Mouse (Mus musculus): ENCODE results near the gene Ube2m.
"Not testable (repeated sequence)": the region's sequence is repeated elsewhere in the genome, so short reads cannot be mapped to it uniquely, and the experiment has no call there.

Gene Ube2m

DNA sequence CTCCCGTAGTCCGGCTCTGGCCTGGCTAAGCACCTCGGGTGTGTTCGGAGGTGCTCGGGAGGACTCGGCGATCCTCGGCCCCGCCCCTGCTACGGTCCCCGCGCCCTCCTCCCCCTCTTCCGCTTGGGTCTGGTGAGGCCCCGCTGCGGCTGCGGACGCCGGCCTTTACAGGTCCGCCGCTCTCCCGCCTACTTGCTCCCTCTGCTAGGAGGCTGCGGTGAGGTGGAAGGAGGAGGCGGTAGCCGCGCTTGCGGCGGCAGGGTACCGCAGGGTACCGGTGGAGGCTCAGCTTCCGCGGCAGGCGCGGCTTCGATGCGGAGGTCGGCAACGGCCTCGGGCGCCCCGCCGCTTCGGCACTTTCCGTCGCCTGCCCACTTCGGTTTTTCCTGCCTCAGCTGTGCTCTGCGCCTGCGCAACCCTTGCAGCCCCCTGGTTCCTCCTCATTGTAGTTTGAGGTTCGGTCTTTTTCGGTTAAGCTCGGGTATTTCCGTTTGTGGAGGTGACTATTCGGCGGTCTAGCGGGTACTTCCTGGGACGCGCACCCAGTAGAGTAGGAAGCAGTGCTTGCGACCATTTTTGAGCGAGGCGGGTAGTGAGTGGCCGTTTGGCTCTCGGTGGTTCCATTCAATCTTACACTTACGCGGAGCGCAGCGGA, at the start of gene Ube2m:
TSS of gene Ube2m (minus strand) at position 375 of the 655 bp plus-strand sequence.
- DNase-seq (ENCODE audit: low spot score in 2 of 2) = peak; percentile 95 to 99

DNA sequence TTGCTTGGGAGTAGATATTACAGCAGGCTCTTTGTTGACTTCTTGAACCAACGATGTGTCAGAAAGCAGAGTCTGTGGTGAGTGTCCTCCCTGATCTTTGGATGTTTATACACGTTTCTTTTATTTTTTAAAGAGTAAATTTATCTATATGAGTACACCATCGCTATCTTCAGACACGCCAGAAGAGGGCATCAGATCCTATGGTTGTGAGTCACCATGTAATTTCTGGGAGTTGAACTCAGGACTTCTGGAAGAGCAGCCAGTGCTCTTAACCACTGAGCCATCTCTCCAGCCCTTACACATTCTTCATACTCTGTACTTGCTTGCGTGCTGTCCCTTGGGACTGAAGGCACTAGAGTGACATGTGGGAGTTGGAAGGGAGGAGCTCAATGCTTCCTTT, 34.2 kb upstream of the Ube2m start:
- no peak for DNase-seq (ENCODE audit: low spot score in 2 of 2)

DNA sequence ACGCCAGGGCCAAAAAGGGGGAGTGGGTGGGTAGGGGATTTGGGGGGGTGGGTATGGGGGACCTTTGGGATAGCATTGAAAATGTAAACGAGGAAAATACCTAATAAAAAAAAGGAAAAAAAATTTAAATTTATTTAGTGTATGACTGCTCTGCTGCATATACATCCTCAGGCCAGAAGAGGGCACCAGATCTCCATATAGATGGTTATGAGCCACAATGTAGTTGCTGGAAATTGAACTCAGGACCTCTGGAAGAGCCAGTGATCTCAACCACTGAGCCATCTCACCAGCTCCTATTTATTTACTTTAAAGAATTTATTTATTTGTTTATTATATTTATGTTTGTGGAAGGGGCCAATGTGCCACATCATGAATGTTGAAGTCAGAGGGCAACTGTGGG, 25.3 kb upstream of the Ube2m start:
- DNase-seq (ENCODE audit: low spot score in 2 of 2) = not testable (repeated sequence)

DNA sequence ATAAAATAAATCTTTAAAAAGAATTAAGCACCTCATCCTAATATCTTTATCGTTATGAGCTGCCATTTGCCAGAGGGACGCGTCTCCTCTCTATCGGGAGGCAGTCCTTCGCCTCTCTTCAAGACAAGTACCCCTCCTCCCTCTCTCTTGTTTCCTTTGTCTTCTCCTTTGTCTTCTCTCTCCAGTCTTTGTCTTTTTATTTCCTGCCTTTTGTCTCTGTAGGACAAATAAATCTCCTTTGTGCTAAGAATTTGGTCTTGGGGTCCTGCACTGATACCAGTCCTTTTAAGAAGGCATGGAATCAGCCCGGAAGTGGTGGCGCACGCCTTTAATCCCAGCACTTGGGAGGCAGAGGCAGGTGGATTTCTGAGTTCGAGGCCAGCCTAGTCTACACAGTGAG, 21.5 kb upstream of the Ube2m start:
- no peak for DNase-seq (ENCODE audit: low spot score in 2 of 2)

DNA sequence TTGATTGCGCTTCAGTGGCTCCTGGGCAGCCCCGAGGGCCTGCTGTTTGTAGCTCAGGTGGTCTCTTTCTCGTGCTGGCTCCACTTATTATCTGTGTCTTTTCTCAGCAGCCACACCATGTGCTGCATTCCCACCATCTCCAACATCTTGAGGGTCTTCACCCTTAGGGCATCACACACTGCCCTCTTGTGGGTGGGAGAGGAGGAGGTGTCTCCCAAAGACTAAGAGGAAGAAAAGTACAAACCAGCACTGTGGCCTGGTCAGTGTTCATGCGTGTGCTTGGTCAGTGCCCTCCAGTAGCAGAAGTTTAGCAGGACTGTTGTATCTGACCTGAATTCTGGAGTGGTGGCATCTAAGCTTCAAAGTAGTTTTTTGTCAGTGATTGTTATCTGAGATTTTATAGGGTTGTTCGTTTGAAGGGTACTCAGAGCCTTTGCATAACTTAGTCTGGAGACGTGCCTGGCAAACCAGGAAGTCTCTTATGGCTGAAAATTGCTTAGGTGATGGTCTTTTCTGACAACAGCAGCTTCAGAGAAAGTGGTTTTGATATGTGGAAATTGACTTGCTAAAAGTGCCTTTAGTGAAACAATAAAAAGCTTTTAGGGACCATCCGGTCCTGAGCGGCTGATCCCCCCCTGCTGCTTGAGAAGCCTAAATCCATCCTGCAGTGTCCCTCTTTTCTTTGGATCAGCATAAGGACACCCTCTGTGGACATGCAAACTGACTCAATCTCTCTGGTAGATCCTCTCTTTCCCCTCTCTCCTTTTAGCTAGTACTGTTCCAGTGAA, 19.0 kb upstream of the Ube2m start:
- DNase-seq (ENCODE audit: low spot score in 2 of 2) = no peak

DNA sequence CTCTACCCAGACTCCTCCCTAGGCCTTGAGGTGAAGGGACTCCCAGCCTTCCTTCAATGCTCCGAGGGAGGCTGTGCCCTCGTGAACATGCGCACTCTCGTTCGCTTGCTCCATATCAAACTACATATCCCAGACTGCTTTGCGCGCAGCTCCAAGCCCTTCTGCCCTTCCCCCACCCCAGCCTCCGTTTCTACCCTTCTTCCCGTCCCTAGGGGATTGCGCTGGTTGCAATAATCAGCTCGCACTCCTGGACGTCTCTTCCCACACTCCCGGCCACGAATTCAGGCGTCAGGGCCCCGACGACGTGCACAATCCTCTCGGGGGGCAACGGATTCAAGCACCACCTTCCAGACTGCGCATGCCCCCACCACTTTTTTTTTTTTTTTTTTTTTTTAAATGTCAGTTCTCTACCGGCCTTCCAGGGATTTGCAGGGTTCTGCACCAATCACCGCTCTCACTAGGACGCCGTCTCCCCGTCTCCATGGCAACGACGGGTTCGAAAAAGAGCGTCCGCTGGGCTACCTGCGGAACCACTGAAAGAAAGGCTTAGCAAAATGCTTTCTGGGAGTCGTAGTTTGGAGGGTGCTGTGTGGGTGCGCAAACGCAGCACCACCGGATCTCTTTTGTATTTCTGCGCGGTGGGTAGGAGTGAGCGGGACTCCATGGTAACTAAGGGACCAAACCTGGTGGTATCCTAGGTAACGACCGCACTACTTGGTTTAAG, 16.4 kb upstream of the Ube2m start, which contains the start of gene Mzf1:
TSS of gene Mzf1 (minus strand) at position 478 of the 724 bp plus-strand sequence.
- peak; percentile 86 to 90 for DNase-seq (ENCODE audit: low spot score in 2 of 2)

DNA sequence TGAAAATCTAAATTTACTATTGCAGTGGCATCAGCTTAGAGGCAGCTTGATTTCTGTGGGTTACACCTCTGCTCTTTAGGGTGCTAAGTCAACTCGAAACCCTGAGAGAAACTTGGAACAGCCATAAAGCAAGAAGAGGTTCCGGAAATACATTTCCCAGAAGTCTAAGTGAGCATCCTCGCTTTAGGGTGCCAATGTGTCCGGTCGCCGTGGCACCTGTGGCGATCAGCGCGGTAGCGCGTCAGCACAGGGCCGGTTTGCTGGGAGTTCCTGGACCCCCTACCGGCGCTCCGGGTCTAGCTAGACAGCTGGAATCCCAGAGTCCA, 15.8 kb upstream of the Ube2m start:
- DNase-seq (ENCODE audit: low spot score in 2 of 2) = no peak

DNA sequence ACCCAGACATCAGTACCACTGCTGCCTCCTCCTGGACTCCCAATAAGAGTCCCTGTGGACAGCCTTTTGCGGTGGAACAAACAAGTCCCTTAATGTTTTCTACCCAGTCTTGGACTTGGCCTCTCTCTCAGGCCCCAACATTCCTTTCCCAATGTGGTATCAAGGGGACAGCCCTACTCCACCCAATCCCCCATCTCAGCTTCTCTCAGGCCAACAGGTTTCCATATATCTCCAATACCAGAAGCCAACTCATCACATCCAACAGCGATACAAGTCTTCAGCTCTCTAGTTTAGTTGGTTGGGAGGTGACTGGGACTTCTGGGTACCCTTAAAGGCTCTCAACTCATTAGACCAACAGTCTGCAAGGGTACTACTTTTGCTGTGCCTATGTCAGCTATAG, 15.4 kb upstream of the Ube2m start:
- DNase-seq (ENCODE audit: low spot score in 2 of 2) = no peak

DNA sequence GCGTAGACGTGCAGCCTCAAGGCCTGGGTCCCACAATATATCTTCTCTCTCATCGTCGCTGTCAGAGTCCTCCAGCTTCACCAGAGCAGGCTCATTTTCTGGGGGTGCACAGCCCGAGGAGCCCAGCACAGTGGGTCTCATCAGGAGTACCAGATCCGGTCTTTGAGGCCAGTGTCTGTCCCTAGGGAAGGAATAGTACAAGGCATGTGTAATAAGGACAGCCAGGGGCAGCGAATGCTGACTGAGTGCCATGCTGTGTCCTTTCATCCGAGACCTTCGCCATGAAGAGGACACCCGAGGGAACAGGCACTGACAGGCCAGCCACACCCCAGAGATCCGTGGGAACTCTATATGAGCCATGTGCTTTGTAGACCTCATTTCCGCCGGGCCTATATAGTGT, 14.9 kb upstream of the Ube2m start:
- no peak for DNase-seq (ENCODE audit: low spot score in 2 of 2)

DNA sequence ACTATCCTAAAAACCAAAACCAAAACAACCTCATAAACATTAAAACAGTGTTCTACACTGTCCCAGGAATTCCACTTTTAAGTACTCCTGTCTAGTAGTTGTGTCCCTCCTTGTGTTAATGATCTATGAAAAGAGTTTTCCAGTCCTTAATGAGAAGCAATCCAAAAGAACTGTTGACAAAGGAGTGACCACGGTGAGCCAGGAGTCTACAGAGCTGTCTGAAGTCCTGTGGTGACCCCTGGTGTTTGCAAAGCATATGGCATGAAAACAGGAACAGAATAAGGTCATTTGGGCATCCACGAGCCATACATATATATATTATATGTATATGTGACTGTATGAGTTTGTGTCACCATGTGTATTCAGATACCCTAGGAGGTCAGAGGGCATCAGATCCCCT, 8.0 kb upstream of the Ube2m start:
- DNase-seq (ENCODE audit: low spot score in 2 of 2) = no peak

DNA sequence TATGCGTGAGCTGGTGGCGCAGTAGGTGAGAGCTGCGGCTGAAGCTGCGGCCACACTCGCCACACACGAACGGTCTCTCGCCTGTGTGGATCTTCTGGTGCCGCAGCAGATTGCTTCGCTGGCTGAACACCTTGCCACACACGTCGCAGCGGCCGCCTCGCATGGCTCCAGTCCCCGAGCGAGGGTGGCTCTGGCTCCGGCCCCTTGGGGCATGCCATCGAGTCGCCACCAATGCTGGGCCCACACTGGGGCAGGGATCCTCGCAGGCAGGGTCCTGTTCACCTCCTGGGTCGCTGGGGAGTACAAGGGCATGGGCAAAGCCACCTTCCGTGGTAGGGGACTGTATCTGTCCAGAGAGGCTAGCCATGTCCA, 6.2 kb upstream of the Ube2m start:
- DNase-seq (ENCODE audit: low spot score in 2 of 2) = peak in 1 of 2 experiments; percentile 1

DNA sequence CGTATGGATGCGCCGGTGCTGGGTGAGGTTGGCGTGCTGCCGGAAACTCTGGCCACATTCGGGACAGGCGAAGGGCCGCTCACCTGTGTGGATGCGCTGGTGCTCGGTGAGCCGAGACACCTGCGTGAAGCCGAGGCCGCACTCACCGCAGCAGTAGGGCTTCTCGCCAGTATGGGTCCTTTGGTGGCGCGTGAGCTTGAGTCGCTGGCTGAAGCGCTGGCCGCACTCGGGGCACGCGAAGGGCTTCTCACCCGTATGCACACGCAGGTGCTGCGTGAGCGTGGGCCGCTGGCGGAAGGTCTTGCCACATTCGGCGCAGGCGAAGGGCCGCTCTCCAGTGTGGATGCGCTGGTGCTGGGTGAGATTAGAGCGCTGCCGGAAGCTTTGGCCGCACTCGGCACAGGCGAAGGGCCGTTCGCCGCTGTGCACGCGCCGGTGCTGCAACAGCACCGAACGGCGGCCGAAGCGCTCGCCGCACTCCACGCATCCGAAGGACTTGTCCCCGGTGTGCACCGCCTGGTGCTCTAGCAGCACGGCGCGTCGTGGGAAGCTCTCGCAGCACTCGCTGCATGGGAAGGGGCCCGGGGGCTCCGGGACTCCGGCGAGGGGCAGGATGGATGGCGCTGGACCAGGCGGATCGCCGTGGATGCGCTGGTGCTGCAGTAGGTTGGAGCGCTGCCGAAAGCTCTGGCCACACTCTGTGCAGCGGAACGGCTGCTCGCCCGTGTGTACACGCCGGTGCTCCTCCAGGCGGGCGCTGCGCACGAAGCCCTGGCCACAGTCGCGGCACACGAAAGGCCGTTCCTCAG, 5.6 kb upstream of the Ube2m start:
- DNase-seq (ENCODE audit: low spot score in 2 of 2) = no peak

DNA sequence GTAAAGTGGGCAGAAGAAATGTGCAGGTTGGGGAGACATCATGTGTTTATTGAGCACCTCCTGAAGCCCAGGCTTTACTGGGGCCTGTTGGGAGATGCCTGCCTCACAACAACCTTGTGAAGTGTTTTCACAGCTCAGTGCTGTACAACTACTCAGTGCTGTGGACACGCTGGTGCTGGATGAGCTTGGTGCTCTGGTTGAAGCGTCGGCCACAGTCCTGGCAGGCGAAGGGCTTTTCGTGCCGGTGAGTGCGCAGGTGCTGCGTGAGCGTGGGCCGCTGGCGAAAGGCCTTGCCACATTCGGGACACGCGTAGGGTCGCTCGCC, 5.0 kb upstream of the Ube2m start:
- no peak for DNase-seq (ENCODE audit: low spot score in 2 of 2)

DNA sequence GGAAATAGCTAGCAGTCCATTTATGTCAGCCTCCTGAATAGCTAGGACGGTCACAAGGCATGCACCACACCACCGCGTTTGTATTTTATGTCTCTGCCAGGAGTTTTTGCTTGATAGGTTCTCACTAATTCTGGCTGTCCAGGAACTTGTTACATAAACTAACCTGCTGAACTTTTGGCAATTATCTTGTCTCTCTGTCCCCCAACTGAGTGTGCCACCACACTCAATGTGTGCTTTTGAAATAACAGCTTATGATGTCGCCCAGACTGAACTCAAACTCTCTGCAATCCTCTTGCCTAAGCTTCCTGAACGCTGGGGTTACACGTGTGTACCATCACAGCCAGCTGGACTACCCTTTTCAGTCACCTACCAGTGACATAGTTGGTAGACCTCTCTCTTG, 4.4 kb upstream of the Ube2m start:
- DNase-seq (ENCODE audit: low spot score in 2 of 2) = no peak

DNA sequence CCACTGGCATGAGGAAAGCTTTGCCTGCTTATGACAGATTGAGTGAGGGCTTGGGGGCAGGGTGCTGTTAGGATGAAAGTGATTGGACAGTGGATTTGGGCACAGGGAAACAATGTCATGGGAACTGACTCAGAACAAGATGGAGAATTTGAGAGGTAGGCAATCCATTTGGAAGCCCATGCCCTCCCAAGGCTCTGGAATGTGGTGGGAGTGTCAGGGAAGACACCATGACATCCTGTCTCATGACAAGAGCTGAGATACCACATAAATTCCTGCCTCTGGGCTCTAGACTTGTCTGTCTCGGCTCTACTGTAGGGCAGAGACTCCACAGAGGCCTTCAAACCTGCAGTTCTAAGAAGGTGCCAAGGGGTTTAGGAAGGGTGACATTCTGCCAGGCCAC, 3.2 kb upstream of the Ube2m start:
- no peak for DNase-seq (ENCODE audit: low spot score in 2 of 2)

DNA sequence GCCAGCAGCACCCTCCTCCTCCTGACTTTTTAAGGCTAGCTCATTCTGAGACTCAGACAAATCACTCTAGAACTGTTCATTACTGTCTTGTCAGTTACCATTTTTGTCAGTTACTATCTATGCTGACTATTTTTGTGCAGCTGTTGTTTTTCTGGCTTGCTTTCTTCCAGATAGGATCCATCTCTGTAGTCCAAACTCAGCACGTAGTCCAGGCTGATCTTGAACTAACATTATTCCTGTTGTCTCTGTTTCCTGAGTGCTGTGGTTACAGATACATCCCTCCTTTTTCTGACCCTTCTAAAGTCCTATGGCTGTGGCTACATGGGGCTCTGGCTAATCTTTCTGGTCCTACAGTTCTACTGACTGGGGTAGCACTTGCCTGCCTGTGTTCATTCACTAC, 1.1 kb upstream of the Ube2m start:
- DNase-seq (ENCODE audit: low spot score in 2 of 2) = no peak

DNA sequence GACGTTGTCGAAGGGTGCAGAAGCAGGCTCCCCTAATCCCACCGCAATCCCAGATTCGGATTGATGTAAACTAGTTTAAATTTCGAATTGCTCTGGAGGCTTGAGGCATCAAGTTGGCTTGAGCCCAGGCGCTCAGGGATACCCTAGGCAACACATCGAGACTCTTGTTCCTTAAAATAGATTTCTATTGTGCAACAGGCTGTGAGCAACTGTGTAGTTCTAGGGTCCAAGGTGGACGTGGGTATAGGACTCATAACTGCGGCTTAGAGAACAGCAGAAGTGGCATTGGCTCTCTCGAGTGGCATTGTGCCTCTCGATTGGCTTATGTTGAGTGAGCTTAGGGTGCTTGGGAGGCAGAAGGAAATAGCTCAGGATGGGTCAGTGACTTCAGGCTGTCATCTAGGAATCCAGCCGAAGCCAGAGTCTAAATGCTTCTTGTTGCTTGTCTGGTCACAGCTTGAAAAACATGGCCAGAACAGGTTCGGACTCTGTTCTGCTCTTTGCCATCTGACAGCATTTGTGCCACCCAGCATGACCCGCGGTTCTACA, 620 bp upstream of the Ube2m start:
- no peak for DNase-seq (ENCODE audit: low spot score in 2 of 2)

DNA sequence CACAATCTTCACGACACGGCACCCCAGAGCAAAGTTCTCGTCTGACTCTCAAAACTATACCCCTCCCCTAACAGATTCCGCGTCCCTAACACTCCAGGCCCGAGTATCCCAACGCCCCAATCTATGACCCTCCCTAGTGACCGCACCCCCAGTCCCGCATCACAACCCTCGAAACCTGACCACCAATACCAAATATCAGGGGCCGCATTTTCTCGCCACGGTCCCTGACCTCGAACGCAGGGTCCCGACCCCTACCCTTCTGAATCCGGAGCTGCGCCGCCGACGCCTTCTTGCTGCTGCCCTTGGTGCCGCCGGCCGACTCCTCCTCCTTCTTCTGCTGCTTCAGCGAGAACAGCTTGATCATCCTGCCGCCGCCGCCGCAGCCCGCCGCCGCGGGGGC, 709 bp downstream of the Ube2m start:
- no peak for DNase-seq (ENCODE audit: low spot score in 2 of 2)

DNA sequence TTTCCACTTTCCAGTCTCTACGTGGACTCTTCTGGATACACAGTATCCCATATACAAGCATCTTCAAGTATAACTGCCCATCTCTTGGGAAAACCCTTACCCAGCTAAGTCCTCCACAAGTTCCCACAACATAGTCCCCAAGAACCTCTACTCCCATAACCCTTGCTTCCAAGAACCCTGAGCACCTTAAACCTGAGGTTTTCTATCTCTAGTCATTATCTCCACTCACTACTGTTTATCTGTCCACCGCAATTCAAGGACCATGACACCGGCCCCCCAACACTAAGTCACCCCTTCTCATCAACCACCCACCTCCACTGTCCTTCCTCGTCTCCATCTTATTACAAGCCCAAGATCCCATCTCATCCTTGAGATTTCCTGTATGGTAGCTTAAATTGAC, 1.3 kb downstream of the Ube2m start:
- no peak for DNase-seq (ENCODE audit: low spot score in 2 of 2)

DNA sequence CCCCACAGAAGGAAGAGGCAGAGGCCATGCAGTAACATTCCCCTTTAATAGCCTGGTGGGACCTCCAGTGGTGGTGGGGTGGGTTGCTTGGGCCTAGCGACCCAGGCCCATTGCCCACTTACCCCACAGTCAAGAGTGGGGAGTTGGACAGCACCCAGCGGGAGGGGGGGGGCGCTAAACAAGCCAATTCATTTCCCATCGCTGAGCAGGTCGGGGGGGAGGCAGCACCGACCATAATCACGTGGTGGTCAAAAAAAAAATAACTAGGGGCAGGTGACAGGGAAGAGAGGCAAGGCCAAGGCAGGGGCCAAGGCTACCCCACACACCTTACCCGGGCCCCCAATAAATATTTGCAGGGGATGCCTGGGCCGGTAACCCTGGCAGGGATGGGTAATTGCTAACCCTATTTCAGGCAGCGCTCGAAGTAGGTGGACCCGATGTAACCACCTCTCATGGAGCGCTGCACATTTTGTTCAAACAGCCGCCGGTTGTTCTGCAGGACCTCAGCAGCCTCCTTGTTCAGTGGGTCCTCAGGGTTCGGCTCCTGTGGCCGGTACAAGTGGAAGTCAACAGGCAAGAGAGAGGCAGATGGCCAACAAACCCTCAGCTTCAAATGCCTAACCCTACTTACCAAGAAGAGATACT, 2.7 kb downstream of the Ube2m start:
- DNase-seq (ENCODE audit: low spot score in 2 of 2) = no peak

DNA sequence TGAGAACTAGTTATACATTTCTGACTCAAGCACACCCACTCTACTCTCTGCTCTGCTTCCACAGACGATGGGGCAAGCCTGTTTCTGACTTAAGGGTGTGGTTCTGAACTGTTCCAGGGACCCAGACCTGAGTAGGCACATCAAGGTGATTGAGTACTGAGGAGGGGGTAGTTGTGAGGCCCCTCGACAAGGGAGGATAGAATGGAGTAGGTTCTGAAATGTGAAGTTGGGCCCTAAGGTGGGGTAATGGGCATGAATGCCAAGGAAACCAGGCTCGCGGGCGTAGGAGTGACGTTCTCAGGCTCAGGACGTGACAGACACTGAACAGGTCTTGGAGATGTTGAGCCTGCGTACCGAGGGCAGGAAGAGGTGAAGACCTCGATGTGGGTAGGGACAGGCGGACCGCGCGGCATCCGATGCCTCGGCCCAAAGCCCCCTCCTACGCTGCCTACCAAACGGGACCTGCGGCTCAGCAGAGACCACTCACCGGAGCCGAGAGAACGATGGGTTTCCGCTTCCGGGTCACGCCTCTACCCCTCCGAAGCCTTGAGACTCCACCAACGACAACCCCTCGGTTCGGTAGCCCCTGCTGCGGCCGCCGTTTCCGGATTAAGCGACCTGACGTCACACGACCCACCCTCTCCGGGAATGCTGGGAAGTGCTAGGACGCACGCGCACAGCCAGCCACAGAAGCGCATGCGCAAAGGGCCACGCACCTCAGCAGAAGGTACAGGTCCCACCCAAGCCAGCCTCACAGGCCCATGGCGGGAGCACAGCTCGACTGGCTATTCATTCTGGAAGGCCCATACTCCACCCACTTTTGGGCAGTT, 3.7 kb downstream of the Ube2m start, which contains the start of gene Chmp2a:
TSS of gene Chmp2a (minus strand) at position 660 of the 830 bp plus-strand sequence.
- peak; percentile 95 to 97 for DNase-seq (ENCODE audit: low spot score in 2 of 2)
